In the genomic region with DNA sequence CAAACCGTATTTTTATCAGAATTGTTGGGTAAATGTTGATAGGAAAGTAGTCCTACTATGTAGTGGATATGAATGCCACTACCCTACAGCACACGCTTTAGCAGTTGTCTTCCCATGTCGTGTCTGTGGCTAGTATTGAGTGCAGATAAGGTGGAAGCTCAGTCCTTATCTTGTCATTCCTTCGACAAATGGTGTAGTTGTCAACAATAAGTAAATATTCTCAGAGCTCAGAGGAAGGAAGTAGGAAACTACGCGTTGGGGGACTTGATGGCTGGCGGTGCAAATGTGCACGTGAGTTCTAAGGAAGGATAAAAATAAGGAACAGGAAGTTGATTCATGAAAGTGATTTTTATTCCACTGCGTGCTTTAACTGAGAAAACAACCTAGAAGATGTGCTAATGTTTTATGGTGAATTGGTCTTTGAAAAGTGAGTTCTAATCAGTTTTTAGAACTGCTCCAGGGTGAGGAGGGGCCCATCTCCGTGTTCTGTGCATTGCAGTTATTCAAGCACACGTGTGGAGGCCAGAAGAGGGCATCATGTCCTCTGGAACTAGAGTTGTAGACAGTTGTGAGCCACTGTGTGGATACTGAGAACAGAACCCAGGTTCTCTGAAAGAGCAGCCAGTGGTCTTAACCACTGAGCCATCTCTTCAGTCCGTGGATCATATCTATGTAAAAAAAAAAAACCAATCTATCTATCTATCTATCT, we compare ENCODE assay signal across 11 mouse cellular contexts. TPM values are rescaled to one million over a fixed set of nuclear protein-coding genes. Genes with fewer than 3 reads are reported as not detected.
A peak's percentile ranks its signal among the peaks of the same experiment; 100 is the strongest.
DNase-seq lines count a peak whose midpoint lies in the region; ATAC-seq lines count a peak whose summit lies in the region.
"Had no signal": no experiment of that assay in that cellular context is flagged by ENCODE, and none has a peak within 500 bp of the region (broad histone marks: within the 10 kb centered on the region; RNA-seq: fewer than 3 reads in every experiment).

No protein-coding gene starts in this region.

- no peak overlapping the region for H3K4me2 ChIP-seq in intestine, embryonic 14.5 days (ENCODE audit: low read length)
- H3K4me2 ChIP-seq in intestine, embryonic 15.5 days (replicated peaks), result no peak overlapping the region
- peak overlapping the region; percentile 47 for H3K4me2 ChIP-seq in liver, embryonic 16.5 days (ENCODE audit: low read depth, low read length)
- H3K4me2 ChIP-seq: neural tube, embryonic 12.5 days had no signal

- DNase-seq in intestine, embryonic 14.5 days (ENCODE audit: low spot score), result peak; percentile 10
- DNase-seq in CD4-positive helper T cell, adult 2 months (ENCODE audit: low read depth, low spot score), result peak; percentile 87
- peak; percentile 49 for DNase-seq in c-Kit-positive CD71-positive TER-119-positive erythroid progenitor cells, embryonic 14.5 days (ENCODE audit: low spot score)
- no peak for DNase-seq in frontal cortex, postnatal 25 days (ENCODE audit: low spot score in 2 of 2)
- DNase-seq in frontal cortex, postnatal 10 days (ENCODE audit: low spot score in 2 of 2), result no peak
- no peak for DNase-seq in urinary bladder, postnatal 14 days (ENCODE audit: low spot score)
- DNase-seq: cerebellum, adult 18-20 months had no signal

- 79% methylated on average over 12 of the region's 12 CpGs for WGBS in intestine, embryonic 14.5 days
- 75% methylated on average over 12 of the region's 12 CpGs for WGBS in intestine, embryonic 15.5 days
- 17% methylated on average over 12 of the region's 12 CpGs for WGBS in liver, embryonic 16.5 days (ENCODE audit: insufficient replicate concordance)

- H3K4me3 ChIP-seq in intestine, embryonic 14.5 days (ENCODE audit: low read depth, low read length), result no peak overlapping the region
- H3K4me3 ChIP-seq in intestine, embryonic 15.5 days (replicated peaks), result no peak overlapping the region
- 0 out of 2 replicates have a peak overlapping the region, but pooled peaks have one; percentile 6 for H3K4me3 ChIP-seq in liver, embryonic 16.5 days (ENCODE audit: low read depth, low read length)
- H3K4me3 ChIP-seq: forebrain, embryonic 10.5 days; neural tube, embryonic 12.5 days had no signal

- no peaks in the 10 kb centered on the region; the same call in 1 of the 2 replicates for H3K4me1 ChIP-seq in intestine, embryonic 14.5 days (replicated peaks; ENCODE audit: control insufficient read depth, insufficient read depth, low read length)
- 0 out of 2 replicates have a peak, but pooled peaks cover 2% of the 10 kb centered on the region for H3K4me1 ChIP-seq in intestine, embryonic 15.5 days (replicated peaks)
- H3K4me1 ChIP-seq in liver, embryonic 16.5 days (ENCODE audit: control insufficient read depth, low read depth, low read length), result peaks cover 13% of the 10 kb centered on the region
- H3K4me1 ChIP-seq: neural tube, embryonic 12.5 days had no signal

- no peak overlapping the region for H3K27ac ChIP-seq in intestine, embryonic 14.5 days (ENCODE audit: low read depth)
- no peak overlapping the region; the same call in 1 of the 2 replicates for H3K27ac ChIP-seq in intestine, embryonic 15.5 days
- H3K27ac ChIP-seq in liver, embryonic 16.5 days (ENCODE audit: low read length), result peak overlapping the region; percentile 76
- H3K27ac ChIP-seq: forebrain, embryonic 10.5 days; neural tube, embryonic 12.5 days had no signal

- H3K9me3 ChIP-seq in intestine, embryonic 14.5 days (ENCODE audit: control insufficient read depth, low read length), result no peaks in the 10 kb centered on the region
- no peaks in the 10 kb centered on the region for H3K9me3 ChIP-seq in intestine, embryonic 15.5 days
- H3K9me3 ChIP-seq in liver, embryonic 16.5 days (replicated peaks; ENCODE audit: control insufficient read depth, low read length), result no peaks in the 10 kb centered on the region
- H3K9me3 ChIP-seq: forebrain, embryonic 10.5 days; neural tube, embryonic 12.5 days had no signal

- H3K36me3 ChIP-seq in intestine, embryonic 14.5 days (ENCODE audit: control insufficient read depth, insufficient read depth, low read length), result 0 out of 2 replicates have a peak, but pooled peaks cover 6% of the 10 kb centered on the region
- peaks cover 8% of the 10 kb centered on the region; the same call in 1 of the 2 replicates for H3K36me3 ChIP-seq in intestine, embryonic 15.5 days
- H3K36me3 ChIP-seq in liver, embryonic 16.5 days (ENCODE audit: control insufficient read depth, insufficient read depth), result no peaks in the 10 kb centered on the region

- H3K9ac ChIP-seq in intestine, embryonic 14.5 days (ENCODE audit: low read length), result no peak overlapping the region
- no peak overlapping the region for H3K9ac ChIP-seq in intestine, embryonic 15.5 days
- H3K9ac ChIP-seq in liver, embryonic 16.5 days (ENCODE audit: low read depth, low read length), result no peak overlapping the region
- H3K9ac ChIP-seq: neural tube, embryonic 12.5 days had no signal

- ATAC-seq in intestine, embryonic 14.5 days (replicated peaks; ENCODE audit: low FRiP score, low TSS enrichment, low read depth), result no peak
- no peak for ATAC-seq in intestine, embryonic 15.5 days
- peak; percentile 88 for ATAC-seq in liver, embryonic 16.5 days (ENCODE audit: low read depth)

- no peaks in the 10 kb centered on the region for H3K27me3 ChIP-seq in intestine, embryonic 14.5 days (replicated peaks; ENCODE audit: control insufficient read depth, insufficient read depth, low read length)
- H3K27me3 ChIP-seq in intestine, embryonic 15.5 days (replicated peaks), result no peaks in the 10 kb centered on the region
- no peaks in the 10 kb centered on the region for H3K27me3 ChIP-seq in liver, embryonic 16.5 days (ENCODE audit: control insufficient read depth, insufficient read depth, low read depth, low read length)
- H3K27me3 ChIP-seq: neural tube, embryonic 12.5 days had no signal

RNA-seq across cellular contexts. Expression of a gene that starts 13.8 kb away (rescaled TPM):
- 0.23 and 0.62 TPM in 2 replicates for polyA plus RNA-seq in intestine, embryonic 14.5 days (2014; fragmentation: Nextera tagmentation; extraction: Ambion mirVana)
- polyA plus RNA-seq in intestine, embryonic 15.5 days (2015; fragmentation: Nextera tagmentation; extraction: Ambion mirVana), result 0.29 and 0.34 TPM in 2 replicates
- polyA plus RNA-seq in liver, embryonic 16.5 days (2015; fragmentation: Nextera tagmentation; extraction: Ambion mirVana), result 0.27 and 0.34 TPM in 2 replicates

RNA-seq across cellular contexts. Expression of a gene that starts 35.6 kb away (rescaled TPM):
- polyA plus RNA-seq in intestine, embryonic 14.5 days (2014; fragmentation: Nextera tagmentation; extraction: Ambion mirVana), result 3.4 and 4.7 TPM in 2 replicates
- 3.7 TPM in 2 replicates for polyA plus RNA-seq in intestine, embryonic 15.5 days (2015; fragmentation: Nextera tagmentation; extraction: Ambion mirVana)
- 1.1 and 1.7 TPM in 2 replicates for polyA plus RNA-seq in liver, embryonic 16.5 days (2015; fragmentation: Nextera tagmentation; extraction: Ambion mirVana)

RNA-seq across cellular contexts. Expression of a gene that starts 51.0 kb away (rescaled TPM):
- polyA plus RNA-seq in intestine, embryonic 14.5 days (2014; fragmentation: Nextera tagmentation; extraction: Ambion mirVana), result 67.5 and 72.4 TPM in 2 replicates
- polyA plus RNA-seq in intestine, embryonic 15.5 days (2015; fragmentation: Nextera tagmentation; extraction: Ambion mirVana), result 59.3 and 61.1 TPM in 2 replicates
- 20.4 and 22.1 TPM in 2 replicates for polyA plus RNA-seq in liver, embryonic 16.5 days (2015; fragmentation: Nextera tagmentation; extraction: Ambion mirVana)

Comparison
In these comparisons a context has a peak if more than half of its experiments do, and no peak if none do; other contexts are left out.
1. DNase-seq: peak in intestine, embryonic 14.5 days (single experiment), CD4-positive helper T cell, adult 2 months (single experiment) and c-Kit-positive CD71-positive TER-119-positive erythroid progenitor cells, embryonic 14.5 days (single experiment); none in frontal cortex, postnatal 25 days (0 of 2), frontal cortex, postnatal 10 days (0 of 2) and urinary bladder, postnatal 14 days (single experiment).